Mouse (Mus musculus) CH12.LX (cell line): ENCODE measurements at regions not wholly inside any gene's neighbourhood (a gene's known extent, or its start where the extent isn't known, plus 50 kb on each side); places are given as distances from the start of the nearest gene placed in this dataset.

Experiments
- CHD2 ChIP-seq: IDR thresholded peaks from 2 replicates; pipeline ENCODE4 v1.6.1; 2011; ENCODE audit warnings: low read length, improper control_type of control experiment
- CTCF ChIP-seq, 2 experiments: IDR thresholded peaks in 1 of 2; conservative IDR thresholded peaks in 1 of 2; 2 replicates each; pipeline ENCODE4 v1.5.1; 2011 to 2012; ENCODE audit warnings: low read depth in 2 of 2, low read length in 2 of 2, improper control_type of control experiment in 1 of 2, inconsistent platforms in 1 of 2, mild to moderate bottlenecking in 1 of 2, moderate library complexity in 1 of 2
- ELF1 ChIP-seq: IDR thresholded peaks from 2 replicates; pipeline ENCODE4 v1.6.1; 2014; ENCODE audit warnings: low read depth, mild to moderate bottlenecking, inconsistent platforms, low read length, improper control_type of control experiment
- EP300 ChIP-seq: IDR thresholded peaks from 2 replicates; pipeline ENCODE4 v1.6.1; 2011; ENCODE audit warnings: low read length, improper control_type of control experiment
- ETS1 ChIP-seq: conservative IDR thresholded peaks from 2 replicates; pipeline ENCODE4 v1.6.1; 2012; ENCODE audit warnings: low read depth, mild to moderate bottlenecking, inconsistent platforms, low read length, improper control_type of control experiment, moderate library complexity
- RAD21 ChIP-seq: IDR thresholded peaks from 2 replicates; pipeline ENCODE4 v1.6.1; 2011; ENCODE audit warnings: low read depth, mild to moderate bottlenecking, low read length, improper control_type of control experiment, moderate library complexity
- TCF12 ChIP-seq: IDR thresholded peaks from 2 replicates; pipeline ENCODE4 v1.6.1; 2014; ENCODE audit warnings: low read depth, mild to moderate bottlenecking, inconsistent platforms, low read length, improper control_type of control experiment
- UBTF ChIP-seq: IDR thresholded peaks from 2 replicates; pipeline ENCODE4 v1.6.1; 2012; ENCODE audit warnings: low read depth, mild to moderate bottlenecking, inconsistent platforms, low read length, improper control_type of control experiment, moderate library complexity
- ZKSCAN1 ChIP-seq: IDR thresholded peaks from 2 replicates; pipeline ENCODE4 v1.6.1; 2012; ENCODE audit warnings: low read depth, inconsistent platforms, low read length, improper control_type of control experiment, borderline replicate concordance

- TF ChIP-seq CTCF (conservative IDR thresholded peaks at IDR 0.05 in 1 of 2, IDR thresholded peaks at IDR 0.05 in 1 of 2; ENCODE audit: low read depth in 2 of 2, low read length in 2 of 2) (no peak), EP300 (no peak), UBTF (no peak), CHD2 (no peak), ZKSCAN1 (no peak), ETS1 (no peak), TCF12 (no peak), RAD21 (no peak), ELF1 (no peak)
These were observed 203.7 kb upstream of the Fbxl4 start for GRCm38 (mm10) chr4:22153620-22154019.
